Mouse (Mus musculus) kidney, adult 2 months (tissue): Measurements from ENCODE around the gene Hspa5.

ENCODE experiments used
- CTCF ChIP-seq: fragments of 200-500 bp; conservative IDR thresholded peaks from 2 replicates; pipeline ENCODE4 v1.5.1; 2011; ENCODE audit warnings: low read depth, mild to moderate bottlenecking, control low read depth, low read length, moderate library complexity, mixed read lengths; ENCODE audit not compliant: insufficient read depth, insufficient read length
- POLR2A ChIP-seq: fragments of 200-500 bp; IDR thresholded peaks from one replicate; pipeline ENCODE4 v1.6.1; 2011; ENCODE audit warnings: low read depth, low read length, control low read depth

DNA sequence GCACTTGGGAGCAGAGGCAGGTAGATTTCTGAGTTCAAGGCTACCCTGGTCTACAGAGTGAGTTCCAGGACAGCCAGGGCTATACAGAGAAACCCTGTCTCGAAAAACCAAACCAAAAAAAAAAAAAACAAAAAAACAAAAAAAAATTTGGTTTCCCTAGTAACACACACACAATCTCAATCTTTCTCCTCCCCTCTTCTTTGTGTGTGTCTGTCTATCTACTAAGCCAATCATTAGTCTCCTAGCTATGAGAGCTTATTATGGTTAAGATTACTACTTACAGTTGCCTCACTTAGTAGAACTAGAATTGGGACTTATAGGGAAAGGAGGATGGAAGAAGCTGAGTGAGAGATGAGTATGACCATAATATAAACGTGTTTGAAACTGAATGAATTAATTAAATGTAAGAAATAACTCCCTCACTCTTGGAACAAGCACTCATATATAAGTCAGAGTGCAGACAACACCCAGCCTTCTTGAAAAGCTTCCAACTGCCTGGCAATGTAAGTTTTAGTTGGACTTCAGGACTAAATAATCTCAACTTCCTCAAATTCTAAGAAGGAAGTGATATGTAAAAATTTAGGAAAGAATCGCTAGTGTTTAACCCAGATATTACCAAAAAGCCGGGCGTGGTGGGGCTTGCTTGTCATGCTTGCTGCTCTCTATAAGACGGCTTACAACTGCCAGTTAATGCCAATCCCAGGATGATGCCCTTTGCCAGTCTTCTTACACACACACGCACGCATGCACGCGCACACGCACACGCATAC, 30.2 kb upstream of the Hspa5 start:
- TF ChIP-seq POLR2A: no peak
- TF ChIP-seq CTCF: no peak
